Mouse (Mus musculus): ENCODE measurements around the gene Rasal1. TPM values are rescaled to one million over a fixed set of nuclear protein-coding genes. Genes with fewer than 3 reads are reported as not detected.

The Rasal1 gene
- polyA plus RNA-seq, 1 experiment = 1.00 TPM

GRCm38 (mm10) chr5:120711416-120711815 is 62.8 kb downstream of the Rasal1 start:
- TF ChIP-seq CTCF (IDR thresholded peaks at IDR 0.05; ENCODE audit: borderline replicate concordance, extremely low read depth, insufficient read depth, insufficient read length) (no peak), POLR2A (IDR thresholded peaks at IDR 0.05; ENCODE audit: borderline replicate concordance, extremely low read depth, insufficient read depth, insufficient read length, poor library complexity, severe bottlenecking) (peak; percentile 48; the same call in 1 of the 2 replicates)
- DNase-seq (ENCODE audit: low read depth) = peak; percentile 65

- TF ChIP-seq POLR2A (IDR thresholded peaks at IDR 0.05; ENCODE audit: borderline replicate concordance, extremely low read depth, insufficient read depth, insufficient read length, poor library complexity, severe bottlenecking) (no peak), CTCF (IDR thresholded peaks at IDR 0.05; ENCODE audit: borderline replicate concordance, extremely low read depth, insufficient read depth, insufficient read length) (no peak)
- DNase-seq (ENCODE audit: low read depth) = no peak
These were observed 63.2 kb downstream of the Rasal1 start, which contains the start of gene Dtx1 for GRCm38 (mm10) chr5:120711827-120712226. Gene Dtx1 (minus strand): TSS chr5:120711927.

- no peak for TF ChIP-seq CTCF (IDR thresholded peaks at IDR 0.05; ENCODE audit: borderline replicate concordance, extremely low read depth, insufficient read depth, insufficient read length)
- TF ChIP-seq POLR2A (IDR thresholded peaks at IDR 0.05; ENCODE audit: borderline replicate concordance, extremely low read depth, insufficient read depth, insufficient read length, poor library complexity, severe bottlenecking) = no peak
- DNase-seq (ENCODE audit: low read depth) = peak; percentile 56
These were observed 64.1 kb downstream of the Rasal1 start for GRCm38 (mm10) chr5:120712721-120713120.

- DNase-seq (ENCODE audit: low read depth) = peak; percentile 87
- TF ChIP-seq POLR2A (IDR thresholded peaks at IDR 0.05; ENCODE audit: borderline replicate concordance, extremely low read depth, insufficient read depth, insufficient read length, poor library complexity, severe bottlenecking) = no peak
- peak; percentile 96 for TF ChIP-seq CTCF (IDR thresholded peaks at IDR 0.05; ENCODE audit: borderline replicate concordance, extremely low read depth, insufficient read depth, insufficient read length)
These were observed 65.7 kb downstream of the Rasal1 start for GRCm38 (mm10) chr5:120714314-120714713.

GRCm38 (mm10) chr5:120717136-120717535 is 68.5 kb downstream of the Rasal1 start:
- no peak for DNase-seq (ENCODE audit: low read depth)
- TF ChIP-seq POLR2A (IDR thresholded peaks at IDR 0.05; ENCODE audit: borderline replicate concordance, extremely low read depth, insufficient read depth, insufficient read length, poor library complexity, severe bottlenecking) = no peak
- TF ChIP-seq CTCF (IDR thresholded peaks at IDR 0.05; ENCODE audit: borderline replicate concordance, extremely low read depth, insufficient read depth, insufficient read length) = no peak

- DNase-seq (ENCODE audit: low read depth) = no peak
- TF ChIP-seq CTCF (IDR thresholded peaks at IDR 0.05; ENCODE audit: borderline replicate concordance, extremely low read depth, insufficient read depth, insufficient read length) (no peak), POLR2A (IDR thresholded peaks at IDR 0.05; ENCODE audit: borderline replicate concordance, extremely low read depth, insufficient read depth, insufficient read length, poor library complexity, severe bottlenecking) (no peak)
These were observed 70.2 kb downstream of the Rasal1 start for GRCm38 (mm10) chr5:120718600-120719378.

- no peak for TF ChIP-seq POLR2A (IDR thresholded peaks at IDR 0.05; ENCODE audit: borderline replicate concordance, extremely low read depth, insufficient read depth, insufficient read length, poor library complexity, severe bottlenecking)
- TF ChIP-seq CTCF (IDR thresholded peaks at IDR 0.05; ENCODE audit: borderline replicate concordance, extremely low read depth, insufficient read depth, insufficient read length) = no peak
- DNase-seq (ENCODE audit: low read depth) = no peak
These were observed 72.4 kb downstream of the Rasal1 start for GRCm38 (mm10) chr5:120721005-120721404.

- DNase-seq (ENCODE audit: low read depth) = no peak
- no peak for TF ChIP-seq CTCF (IDR thresholded peaks at IDR 0.05; ENCODE audit: borderline replicate concordance, extremely low read depth, insufficient read depth, insufficient read length)
- no peak for TF ChIP-seq POLR2A (IDR thresholded peaks at IDR 0.05; ENCODE audit: borderline replicate concordance, extremely low read depth, insufficient read depth, insufficient read length, poor library complexity, severe bottlenecking)
These were observed 77.3 kb downstream of the Rasal1 start for GRCm38 (mm10) chr5:120725811-120726455.

Other genes starting within 250 kb of the Rasal1 start
- 9.3 and 30.0 TPM in 2 replicates for gene Lhx5, start 217.1 kb upstream of the Rasal1 start, polyA plus RNA-seq (2012; rRNA removed)
- 8.6 and 8.9 TPM in 2 replicates for gene Sdsl, start 176.0 kb upstream of the Rasal1 start, polyA plus RNA-seq (2012; rRNA removed)
- gene Sds, start 172.3 kb upstream of the Rasal1 start, polyA plus RNA-seq (2012; rRNA removed) = not detected in 2 replicates
- 16.8 and 23.2 TPM in 2 replicates for gene Plbd2, start 145.2 kb upstream of the Rasal1 start, polyA plus RNA-seq (2012; rRNA removed)
- 3.1 and 3.5 TPM in 2 replicates for gene Slc8b1, start 137.6 kb upstream of the Rasal1 start, polyA plus RNA-seq (2012; rRNA removed)
- gene Tpcn1, start 60.1 kb upstream of the Rasal1 start, polyA plus RNA-seq (2012; rRNA removed) = 27.1 and 32.5 TPM in 2 replicates
- 2.3 and 3.5 TPM in 2 replicates for gene Iqcd, start 59.8 kb upstream of the Rasal1 start, polyA plus RNA-seq (2012; rRNA removed)
- gene Rita1, start 36.2 kb upstream of the Rasal1 start, polyA plus RNA-seq (2012; rRNA removed) = 32.8 and 38.1 TPM in 2 replicates
- 42.7 and 49.7 TPM in 2 replicates for gene Ddx54, start 36.1 kb upstream of the Rasal1 start, polyA plus RNA-seq (2012; rRNA removed)
- gene Cfap73, start 14.6 kb upstream of the Rasal1 start, polyA plus RNA-seq (2012; rRNA removed) = 0.18 and 0.30 TPM in 2 replicates
- 119 and 150 TPM in 2 replicates for gene Dtx1, start 63.1 kb downstream of the Rasal1 start, polyA plus RNA-seq (2012; rRNA removed)
- gene Oas2, start 101.0 kb downstream of the Rasal1 start, polyA plus RNA-seq (2012; rRNA removed) = 0.41 and 0.49 TPM in 2 replicates
- gene Oas3, start 128.8 kb downstream of the Rasal1 start, polyA plus RNA-seq (2012; rRNA removed) = 0.40 and 0.67 TPM in 2 replicates
- gene Oas1e, start 146.7 kb downstream of the Rasal1 start, polyA plus RNA-seq (2012; rRNA removed) = 0.10 and 0.19 TPM in 2 replicates
- gene Oas1c, start 163.7 kb downstream of the Rasal1 start, polyA plus RNA-seq (2012; rRNA removed) = 0.40 and 0.56 TPM in 2 replicates
- gene Oas1f, start 198.6 kb downstream of the Rasal1 start, polyA plus RNA-seq (2012; rRNA removed) = not detected in 2 replicates
- not detected in 2 replicates for gene Oas1h, start 212.6 kb downstream of the Rasal1 start, polyA plus RNA-seq (2012; rRNA removed)
- gene Oas1g, start 238.8 kb downstream of the Rasal1 start, polyA plus RNA-seq (2012; rRNA removed) = 0.10 and 0.16 TPM in 2 replicates